Mouse (Mus musculus) neural tube, embryonic 15.5 days (tissue): ENCODE results near the gene Lins1. TPM values are rescaled to one million over a fixed set of nuclear protein-coding genes. Genes with fewer than 3 reads are reported as not detected.

Source experiments
- polyA plus RNA-seq: library from polyadenylated mRNA; unstranded; fragments of >200 nt; fragmentation: Nextera tagmentation; extraction: Ambion mirVana; gene quantifications from 2 replicates; pipeline ENCODE4 v1.2.1, GENCODE M21; 2015

Gene Lins1
- polyA plus RNA-seq, 1 experiment from 2014 or later, result 14.7 TPM

Other genes with a start within 250 kb of the Lins1 start
- 12.9 and 15.6 TPM in 2 replicates for gene Asb7, start 293 bp upstream of the Lins1 start, polyA plus RNA-seq
- 0.37 and 1.2 TPM in 2 replicates for gene Cers3, start 53.6 kb downstream of the Lins1 start, polyA plus RNA-seq
- gene Adamts17, start 149.8 kb downstream of the Lins1 start, polyA plus RNA-seq, result 5.9 and 7.1 TPM in 2 replicates